Comparison of ENCODE assay signal across 12 mouse cellular contexts in the genomic region with DNA sequence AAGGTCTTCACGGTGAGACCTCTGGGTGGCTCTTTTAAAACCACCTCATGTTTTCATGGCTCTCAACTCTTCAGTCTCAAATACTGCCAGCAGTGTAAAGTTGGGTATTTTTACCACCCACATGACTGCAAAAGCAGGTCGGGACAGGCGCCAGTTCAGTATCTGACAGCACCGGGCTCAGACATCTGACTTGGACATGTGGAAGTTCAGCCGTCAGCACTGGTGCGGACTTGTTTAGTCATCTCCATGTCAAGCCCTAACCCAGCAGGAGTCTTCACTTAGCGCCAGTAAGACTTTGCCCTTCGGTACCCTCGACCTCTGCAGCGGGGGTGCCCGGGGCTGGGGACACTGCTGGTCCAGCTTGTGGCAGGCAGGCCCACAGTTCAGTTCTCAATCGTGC. TPM values are rescaled to one million over a fixed set of nuclear protein-coding genes. Genes with fewer than 3 reads are reported as not detected.
DNase-seq lines count a peak whose midpoint lies in the region; ATAC-seq and TF ChIP-seq lines count a peak whose summit lies in the region.
"Had no signal": no experiment of that assay in that cellular context is flagged by ENCODE, and none has a peak within 500 bp of the region (broad histone marks: within the 10 kb centered on the region; RNA-seq: fewer than 3 reads in every experiment).

No protein-coding gene starts in this region.

- H3K4me3 ChIP-seq in cortical plate, adult 2 months (ENCODE audit: insufficient read depth, low read length), result no peak overlapping the region
- H3K4me3 ChIP-seq in heart, embryonic 10.5 days, result 0 out of 2 replicates have a peak overlapping the region, but pooled peaks have one; percentile 0
- no peak overlapping the region for H3K4me3 ChIP-seq in midbrain, embryonic 15.5 days
- H3K4me3 ChIP-seq: embryonic facial prominence, embryonic 12.5 days; hindbrain, embryonic 10.5 days had no signal

- H3K9ac ChIP-seq in midbrain, embryonic 15.5 days, result no peak overlapping the region
- H3K9ac ChIP-seq: embryonic facial prominence, embryonic 12.5 days had no signal

- H3K36me3 ChIP-seq in heart, embryonic 10.5 days, result peaks cover 45% of the 10 kb centered on the region
- peaks cover 5% of the 10 kb centered on the region; the same call in 1 of the 2 replicates for H3K36me3 ChIP-seq in midbrain, embryonic 15.5 days (replicated peaks)

- no peaks in the 10 kb centered on the region for H3K27me3 ChIP-seq in heart, embryonic 10.5 days (ENCODE audit: insufficient read depth, poor library complexity, severe bottlenecking)
- H3K27me3 ChIP-seq in midbrain, embryonic 15.5 days (replicated peaks), result no peaks in the 10 kb centered on the region
- H3K27me3 ChIP-seq: embryonic facial prominence, embryonic 12.5 days had no signal

- WGBS in heart, embryonic 10.5 days, result 45% methylated on average over 12 of the region's 12 CpGs
- WGBS in midbrain, embryonic 15.5 days, result 81% methylated on average over 12 of the region's 12 CpGs

- H3K9me3 ChIP-seq in heart, embryonic 10.5 days, result no peaks in the 10 kb centered on the region
- H3K9me3 ChIP-seq in midbrain, embryonic 15.5 days, result no peaks in the 10 kb centered on the region
- H3K9me3 ChIP-seq: embryonic facial prominence, embryonic 12.5 days; hindbrain, embryonic 10.5 days had no signal

- H3K27ac ChIP-seq in cortical plate, adult 2 months (ENCODE audit: insufficient read depth, low read length), result 0 out of 2 replicates have a peak overlapping the region, but pooled peaks have one; percentile 12
- H3K27ac ChIP-seq in heart, embryonic 10.5 days, result peak overlapping the region; percentile 54
- no peak overlapping the region for H3K27ac ChIP-seq in midbrain, embryonic 15.5 days
- H3K27ac ChIP-seq: hindbrain, embryonic 10.5 days had no signal

- no peak overlapping the region for H3K4me2 ChIP-seq in midbrain, embryonic 15.5 days
- H3K4me2 ChIP-seq: embryonic facial prominence, embryonic 12.5 days had no signal

- no peak for TF ChIP-seq POLR2A in cortical plate, adult 2 months (IDR thresholded peaks at IDR 0.05; ENCODE audit: extremely low read depth, insufficient read depth, low read length)

- no peak for ATAC-seq in midbrain, embryonic 15.5 days (replicated peaks)

- peaks cover 8% of the 10 kb centered on the region for H3K4me1 ChIP-seq in cortical plate, adult 2 months (ENCODE audit: control insufficient read depth, insufficient read depth, low read length)
- H3K4me1 ChIP-seq in heart, embryonic 10.5 days, result peaks cover 73% of the 10 kb centered on the region
- peaks cover 5% of the 10 kb centered on the region for H3K4me1 ChIP-seq in midbrain, embryonic 15.5 days

- no peak for TF ChIP-seq CTCF in cortical plate, adult 2 months (IDR thresholded peaks at IDR 0.05; ENCODE audit: extremely low read depth, insufficient read depth, low read length)

- DNase-seq in left cerebral cortex, adult 18-20 months (ENCODE audit: low spot score in 2 of 2), result peak; percentile 63
- no peak for DNase-seq in left cerebral cortex, adult 8-10 months (ENCODE audit: low spot score in 2 of 2)
- DNase-seq in heart, embryonic 10.5 days (ENCODE audit: low spot score), result no peak
- DNase-seq in kidney, postnatal 36 days, result peak; percentile 73 to 79
- no peak for DNase-seq in thymus, postnatal 36 days
- no peak for DNase-seq in testis, postnatal 10 days (ENCODE audit: low spot score)
- DNase-seq: adrenal gland, postnatal 14 days had no signal

RNA-seq across cellular contexts. Expression of a gene that starts 21.7 kb away (rescaled TPM):
- total RNA-seq in left cerebral cortex, adult 18-20 months (2021), result 10 to 100 TPM; 83.2 to 92.5 TPM
- total RNA-seq in left cerebral cortex, adult 8-10 months (2022), result 10 to 100 TPM; 61.5 to 87.6 (median 74.4) TPM
- 109 and 112 TPM in 2 replicates for polyA plus RNA-seq in cortical plate, adult 2 months (2012; rRNA removed)
- polyA plus RNA-seq in heart, embryonic 10.5 days (2016; fragmentation: Nextera tagmentation; extraction: Ambion mirVana), result 19.7 and 21.0 TPM in 2 replicates
- 57.0 and 59.5 TPM in 2 replicates for polyA plus RNA-seq in midbrain, embryonic 15.5 days (2015; fragmentation: Nextera tagmentation; extraction: Ambion mirVana)

RNA-seq across cellular contexts. Expression of a gene that starts 31.0 kb away (rescaled TPM):
- 10 to 100 TPM; 50.7 to 58.9 TPM for total RNA-seq in left cerebral cortex, adult 18-20 months (2021)
- total RNA-seq in left cerebral cortex, adult 8-10 months (2022), result 10 to 100 TPM; 43.7 to 50.0 (median 47.5) TPM
- 73.3 and 75.1 TPM in 2 replicates for polyA plus RNA-seq in cortical plate, adult 2 months (2012; rRNA removed)
- polyA plus RNA-seq in heart, embryonic 10.5 days (2016; fragmentation: Nextera tagmentation; extraction: Ambion mirVana), result 438 and 609 TPM in 2 replicates
- 138 and 141 TPM in 2 replicates for polyA plus RNA-seq in midbrain, embryonic 15.5 days (2015; fragmentation: Nextera tagmentation; extraction: Ambion mirVana)

RNA-seq across cellular contexts. Expression of a gene that starts 36.0 kb away (rescaled TPM):
- total RNA-seq in left cerebral cortex, adult 18-20 months (2021), result 100 to 1,000 TPM; 562 to 569 TPM
- 100 to 1,000 TPM; 583 to 634 (median 585) TPM for total RNA-seq in left cerebral cortex, adult 8-10 months (2022)
- 371 and 398 TPM in 2 replicates for polyA plus RNA-seq in cortical plate, adult 2 months (2012; rRNA removed)
- polyA plus RNA-seq in heart, embryonic 10.5 days (2016; fragmentation: Nextera tagmentation; extraction: Ambion mirVana), result 89.7 and 107 TPM in 2 replicates
- 251 and 274 TPM in 2 replicates for polyA plus RNA-seq in midbrain, embryonic 15.5 days (2015; fragmentation: Nextera tagmentation; extraction: Ambion mirVana)

RNA-seq across cellular contexts. Expression of a gene that starts 47.8 kb away (rescaled TPM):
- not detected for total RNA-seq in left cerebral cortex, adult 18-20 months (2021)
- 1 to 10 TPM in 1 of 4 experiments, not detected in 3; 2.0 TPM for total RNA-seq in left cerebral cortex, adult 8-10 months (2022)
- polyA plus RNA-seq in cortical plate, adult 2 months (2012; rRNA removed), result 0.15 and 0.47 TPM in 2 replicates
- polyA plus RNA-seq in heart, embryonic 10.5 days (2016; fragmentation: Nextera tagmentation; extraction: Ambion mirVana), result not detected in 2 replicates
- not detected in 2 replicates for polyA plus RNA-seq in midbrain, embryonic 15.5 days (2015; fragmentation: Nextera tagmentation; extraction: Ambion mirVana)
- total RNA-seq: adrenal gland, postnatal 14 days had no signal
- polyA plus RNA-seq: embryonic facial prominence, embryonic 12.5 days; liver, embryonic 16.5 days had no signal

RNA-seq across cellular contexts. Expression of a gene that starts 49.2 kb away (rescaled TPM):
- total RNA-seq in left cerebral cortex, adult 18-20 months (2021), result 100 to 1,000 TPM; 498 to 500 TPM
- 100 to 1,000 TPM; 424 to 529 (median 492) TPM for total RNA-seq in left cerebral cortex, adult 8-10 months (2022)
- 525 and 561 TPM in 2 replicates for polyA plus RNA-seq in cortical plate, adult 2 months (2012; rRNA removed)
- polyA plus RNA-seq in heart, embryonic 10.5 days (2016; fragmentation: Nextera tagmentation; extraction: Ambion mirVana), result 629 and 734 TPM in 2 replicates
- 417 and 421 TPM in 2 replicates for polyA plus RNA-seq in midbrain, embryonic 15.5 days (2015; fragmentation: Nextera tagmentation; extraction: Ambion mirVana)

Comparison
In these comparisons a context has a peak if more than half of its experiments do, and no peak if none do; other contexts are left out.
1. DNase-seq: peak in left cerebral cortex, adult 18-20 months (2 of 2) and kidney, postnatal 36 days (2 of 2); none in left cerebral cortex, adult 8-10 months (0 of 2), heart, embryonic 10.5 days (single experiment), thymus, postnatal 36 days (0 of 2) and testis, postnatal 10 days (single experiment).